Mouse (Mus musculus) heart, adult 9 months (tissue): ENCODE results near the gene Grin1.

ENCODE experiments used
- DNase-seq, 2 experiments: peaks; one replicate each; pipeline ENCODE4 v3.0.0; 2022; ENCODE audit warnings: low spot score in 2 of 2

Grin1 gene

GRCm38 (mm10) chr2:25318119-25318966 is 644 bp downstream of the Grin1 start:
- DNase-seq: no peak

GRCm38 (mm10) chr2:25311491-25311891 is 7.5 kb downstream of the Grin1 start:
- no peak for DNase-seq

DNA sequence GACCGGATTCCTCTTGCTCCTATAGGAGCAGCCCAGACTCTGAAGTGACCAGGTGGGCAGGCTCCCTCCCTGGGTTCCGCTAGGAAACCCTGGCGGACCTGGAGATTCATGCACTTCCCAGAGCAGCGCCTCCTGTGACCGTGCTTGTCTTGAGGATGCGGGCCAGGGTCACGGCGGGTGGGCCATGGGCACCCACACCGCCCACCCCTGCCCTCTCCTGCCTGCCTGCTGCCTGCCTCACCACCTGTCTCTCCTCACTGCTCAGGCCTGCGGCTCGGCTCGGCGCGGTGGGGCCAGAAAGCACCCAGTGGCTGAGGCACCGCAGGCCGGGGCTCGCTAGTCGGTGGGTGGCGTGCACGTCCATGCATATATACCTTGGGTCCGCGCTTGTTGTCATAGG is 8.0 kb downstream of the Grin1 start:
- DNase-seq: no peak

DNA sequence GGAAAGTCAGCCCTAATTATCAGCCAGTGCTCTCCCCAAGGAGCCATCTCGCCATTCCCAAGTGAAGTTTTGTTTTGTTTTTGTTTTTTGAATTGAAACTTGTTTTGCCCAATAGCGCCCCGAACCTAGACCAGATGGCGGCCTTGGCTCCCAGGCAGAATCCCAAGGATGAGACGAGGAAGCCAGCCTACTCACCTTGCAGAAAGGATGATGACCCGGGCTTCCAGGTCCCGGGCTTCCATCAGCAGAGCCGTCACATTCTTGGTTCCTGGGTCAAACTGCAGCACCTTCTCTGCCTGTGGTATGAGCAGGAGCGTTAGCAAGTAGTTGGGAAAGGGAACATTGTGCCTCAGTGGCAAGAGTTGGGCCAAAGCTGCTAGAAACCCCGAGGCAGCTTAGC is 8.8 kb downstream of the Grin1 start:
- DNase-seq: no peak

DNA sequence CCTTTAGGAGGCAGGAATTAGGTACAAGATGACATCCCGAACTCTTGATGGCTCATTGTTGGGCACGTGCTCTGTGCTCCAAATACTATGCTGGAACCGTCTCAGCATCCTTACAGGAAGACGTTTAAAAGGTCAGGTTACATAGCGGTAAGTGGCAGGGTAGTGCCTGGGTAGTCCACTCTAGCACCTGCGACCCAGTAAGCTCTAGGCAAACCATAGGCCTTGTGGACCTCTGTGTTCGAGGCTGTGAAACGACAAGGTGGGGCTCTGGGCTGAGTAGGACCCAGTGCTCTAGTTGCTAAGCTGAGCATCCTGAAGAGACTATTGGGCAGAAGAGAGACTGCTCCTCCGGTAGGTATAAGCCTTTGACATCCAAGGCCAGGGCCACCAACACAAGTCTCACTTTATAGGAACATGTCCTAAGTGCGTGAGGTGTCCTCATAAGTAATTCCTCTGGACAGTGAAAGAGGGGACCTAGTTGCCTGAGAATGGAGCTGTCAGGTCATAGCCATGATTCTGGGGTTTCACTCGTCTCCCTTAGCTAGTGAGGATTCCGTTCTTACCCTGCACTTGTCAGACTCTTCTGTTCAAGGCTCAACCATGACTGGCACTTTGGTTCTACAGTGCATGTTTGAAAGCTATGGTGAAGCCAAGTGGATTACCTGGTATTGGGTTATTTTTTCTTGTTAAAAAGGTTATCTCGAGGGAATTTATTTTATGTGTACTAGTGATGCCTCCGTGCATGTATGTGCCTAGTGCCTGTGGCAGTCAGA is 13.2 kb downstream of the Grin1 start:
- no peak for DNase-seq

GRCm38 (mm10) chr2:25304657-25305541 is 14.1 kb downstream of the Grin1 start:
- no peak for DNase-seq

DNA sequence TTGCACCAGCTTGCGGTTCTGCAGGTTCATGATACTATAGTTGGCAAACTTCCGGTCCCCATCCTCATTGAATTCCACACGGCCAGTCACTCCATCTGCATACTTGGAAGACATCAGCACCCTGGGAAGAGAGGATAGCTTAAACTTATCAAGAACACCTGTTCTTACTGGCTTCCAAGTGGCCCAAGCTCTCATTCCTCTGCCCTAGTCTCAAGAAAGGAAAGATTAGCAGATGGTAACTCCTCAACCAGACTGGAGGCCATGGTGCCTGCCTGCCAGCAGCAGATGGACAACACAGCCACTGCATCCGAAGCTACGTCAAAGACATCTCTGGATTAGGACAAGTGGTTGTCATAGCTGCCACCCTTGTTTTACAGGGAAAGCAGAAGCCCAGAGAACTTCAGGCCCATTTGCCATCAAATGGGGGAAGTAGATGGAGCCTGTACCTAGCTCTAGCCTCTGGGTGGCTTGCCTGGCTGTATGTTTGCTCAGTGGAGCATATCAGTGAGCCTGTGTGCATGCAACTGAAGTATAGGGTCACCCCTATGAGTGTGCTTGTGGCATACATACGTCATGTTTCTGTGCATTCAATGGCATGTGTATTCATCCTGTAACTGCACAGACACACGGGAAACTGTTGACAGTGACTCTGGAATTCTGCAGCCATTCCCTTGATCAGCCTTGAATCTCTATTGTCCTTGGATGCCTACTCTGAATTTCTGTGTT is 14.9 kb downstream of the Grin1 start:
- DNase-seq: no peak

GRCm38 (mm10) chr2:25303452-25303851 is 15.5 kb downstream of the Grin1 start:
- no peak for DNase-seq

DNA sequence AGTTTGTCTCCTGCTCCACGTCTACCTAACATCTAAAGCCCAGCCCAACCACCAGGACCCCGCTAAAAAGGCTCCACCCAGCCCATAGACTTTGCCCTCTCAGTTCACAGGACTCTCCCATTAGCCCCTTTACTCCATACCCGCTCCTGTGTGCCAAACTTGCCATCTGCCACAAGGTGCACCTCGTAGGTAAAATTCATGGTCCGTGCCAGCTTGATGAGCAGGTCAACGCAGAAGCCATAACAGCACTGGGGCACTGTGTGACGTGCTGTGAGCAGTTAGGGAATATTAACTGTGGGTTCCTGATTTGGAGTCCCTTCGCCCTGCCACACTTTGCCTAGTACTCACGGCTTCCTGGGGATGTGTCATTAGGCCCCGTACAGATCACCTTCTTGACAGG is 20.9 kb downstream of the Grin1 start:
- no peak for DNase-seq

DNA sequence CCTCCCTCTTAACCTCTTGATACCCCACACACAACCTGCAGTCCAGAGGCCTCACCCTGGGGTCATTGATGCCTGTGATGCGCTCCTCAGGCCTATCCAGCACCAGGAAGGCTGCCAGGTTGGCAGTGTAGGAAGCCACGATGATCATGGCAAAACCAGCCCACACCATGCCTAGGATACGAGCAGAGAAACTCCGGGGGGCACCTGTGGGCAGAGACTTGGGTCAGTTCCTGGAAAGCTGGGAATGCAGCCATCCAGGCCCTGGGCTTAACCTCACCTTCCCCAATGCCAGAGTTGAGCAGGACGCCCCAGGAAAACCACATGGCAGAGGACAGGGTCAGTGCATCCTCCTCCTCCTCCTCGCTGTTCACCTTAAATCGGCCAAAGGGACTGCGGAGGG is 21.9 kb downstream of the Grin1 start:
- no peak for DNase-seq

DNA sequence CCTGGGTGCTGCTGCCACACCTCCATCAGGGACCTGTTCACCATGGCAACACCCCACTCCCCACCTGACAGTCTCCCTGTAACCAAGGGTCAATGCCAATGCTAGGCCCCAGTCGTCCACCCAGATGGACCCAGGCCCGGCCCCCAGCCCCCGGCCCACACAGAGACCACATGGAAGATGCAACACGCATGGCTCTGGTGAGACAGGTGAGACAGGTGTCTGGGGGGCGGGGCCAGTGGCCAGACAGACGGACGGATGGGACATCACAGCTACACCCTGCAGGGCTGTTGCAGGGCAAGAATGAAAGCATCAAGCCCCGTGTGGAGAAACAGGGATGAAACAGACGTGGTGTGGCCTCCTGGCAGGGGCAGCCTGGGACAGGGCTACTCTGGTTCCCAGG is 25.3 kb downstream of the Grin1 start:
- DNase-seq: no peak

- DNase-seq: peak in 1 of 2 experiments; percentile 70
Observed at GRCm38 (mm10) chr2:25292856-25293255, 26.1 kb downstream of the Grin1 start.

DNA sequence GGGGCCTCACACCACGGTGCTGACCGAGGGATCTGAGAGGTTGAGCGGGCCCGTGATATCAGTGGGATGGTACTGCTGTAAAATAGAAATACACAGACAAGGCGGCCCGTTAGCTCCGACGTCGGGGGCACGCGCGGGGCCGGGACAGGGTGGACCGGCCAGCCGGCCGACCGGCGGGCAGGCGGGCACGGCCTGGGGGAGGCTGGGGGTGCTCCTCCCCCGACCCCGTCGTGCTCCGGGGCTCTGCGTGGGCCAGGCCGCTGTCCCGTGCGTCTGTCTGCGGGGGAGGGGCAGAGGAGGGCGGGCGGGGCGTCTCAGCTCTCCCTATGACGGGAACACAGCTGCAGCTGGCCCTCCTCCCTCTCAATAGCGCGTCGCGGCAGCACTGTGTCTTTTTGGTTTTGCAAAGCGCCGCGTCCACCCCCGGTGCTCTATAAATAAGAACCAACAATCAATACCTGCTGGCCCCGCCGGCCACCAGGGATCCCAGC is 26.9 kb downstream of the Grin1 start:
- DNase-seq: peak in 1 of 2 experiments; percentile 29

GRCm38 (mm10) chr2:25291184-25292053 is 27.6 kb downstream of the Grin1 start:
- no peak for DNase-seq

GRCm38 (mm10) chr2:25290816-25291130 is 28.2 kb downstream of the Grin1 start:
- DNase-seq: no peak

DNA sequence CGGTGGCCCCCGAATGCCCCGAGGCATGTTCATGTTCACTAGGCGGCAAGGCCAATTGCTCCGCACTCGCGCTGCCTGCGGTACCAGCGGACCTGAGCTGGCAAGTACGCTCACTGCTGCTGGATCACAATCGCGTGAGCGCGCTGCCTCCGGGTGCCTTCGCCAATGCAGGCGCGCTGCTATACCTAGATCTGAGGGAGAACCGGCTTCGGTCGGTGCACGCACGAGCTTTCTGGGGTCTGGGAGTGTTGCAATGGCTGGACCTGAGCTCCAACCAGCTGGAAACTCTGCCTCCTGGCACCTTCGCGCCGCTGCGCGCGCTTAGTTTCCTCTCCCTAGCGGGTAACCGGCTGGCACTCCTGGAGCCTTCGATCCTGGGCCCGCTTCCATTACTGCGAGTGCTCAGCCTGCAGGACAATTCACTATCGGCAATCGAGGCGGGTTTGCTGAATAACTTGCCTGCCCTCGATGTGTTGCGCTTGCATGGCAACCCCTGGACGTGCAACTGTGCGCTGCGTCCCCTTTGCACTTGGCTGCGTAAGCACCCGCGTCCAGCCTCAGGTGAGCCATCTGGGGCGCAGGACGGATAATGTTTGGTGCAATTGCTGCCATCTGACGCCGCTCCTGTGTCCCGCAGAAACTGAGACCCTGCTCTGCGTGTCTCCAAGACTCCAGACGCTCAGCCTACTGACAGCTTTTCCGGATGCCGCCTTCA is 28.7 kb downstream of the Grin1 start:
- DNase-seq: no peak

GRCm38 (mm10) chr2:25289651-25290050 is 29.3 kb downstream of the Grin1 start, which contains the start of gene Lrrc26:
TSS of gene Lrrc26 (plus strand) at chr2:25289915.
- DNase-seq: no peak

DNA sequence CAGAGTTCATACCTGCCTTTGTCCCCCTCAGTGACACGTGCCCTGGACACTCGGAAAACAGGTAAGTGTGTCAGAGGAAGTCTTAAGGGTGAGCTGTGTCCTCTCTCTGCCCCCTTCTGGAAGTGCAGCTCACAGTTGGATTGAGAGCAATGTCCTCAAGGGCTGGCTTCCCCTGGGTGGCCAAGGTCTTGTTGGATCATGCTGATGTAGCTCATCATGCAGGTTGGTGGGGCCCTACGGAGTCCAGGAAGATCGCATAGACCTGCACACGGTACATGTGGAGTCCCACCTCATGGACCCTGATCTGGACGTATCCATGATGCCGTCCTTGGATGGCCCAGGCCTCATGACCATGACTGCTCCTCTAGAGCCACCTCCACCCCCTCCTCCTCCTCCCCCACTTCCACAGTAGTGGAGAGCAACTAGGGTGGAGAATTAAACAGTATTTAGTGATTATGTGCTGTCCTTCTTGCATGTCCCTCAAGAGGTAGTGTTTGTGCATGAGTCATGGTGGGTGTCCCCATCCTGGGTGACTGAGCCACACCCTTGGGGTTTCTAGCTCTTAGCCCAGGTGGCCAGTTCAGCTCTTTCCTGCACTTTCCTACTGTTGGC is 30.1 kb downstream of the Grin1 start:
- no peak for DNase-seq
